Mouse (Mus musculus): ENCODE measurements around the gene Spty2d1. TPM values are rescaled to one million over a fixed set of nuclear protein-coding genes. Genes with fewer than 3 reads are reported as not detected.

The Spty2d1 gene
- polyA plus RNA-seq, 1 experiment from 2014 or later = 11.9 TPM

- H3K27ac ChIP-seq = no peak overlapping the region
- H3K36me3 ChIP-seq = no peaks in the 10 kb centered on the region
- peaks cover 9% of the 10 kb centered on the region; the same call in 1 of the 2 replicates for H3K27me3 ChIP-seq (ENCODE audit: low read depth, poor library complexity, severe bottlenecking)
- 88% methylated on average over 3 of the region's 3 CpGs for WGBS
- H3K4me1 ChIP-seq = peaks cover 11% of the 10 kb centered on the region
- DNase-seq (ENCODE audit: low spot score) = no peak
- no peaks in the 10 kb centered on the region for H3K9me3 ChIP-seq (replicated peaks)
- H3K4me3 ChIP-seq = no peak overlapping the region
These were observed 8.4 kb upstream of the Spty2d1 start for GRCm38 (mm10) chr7:47016602-47017001.

DNA sequence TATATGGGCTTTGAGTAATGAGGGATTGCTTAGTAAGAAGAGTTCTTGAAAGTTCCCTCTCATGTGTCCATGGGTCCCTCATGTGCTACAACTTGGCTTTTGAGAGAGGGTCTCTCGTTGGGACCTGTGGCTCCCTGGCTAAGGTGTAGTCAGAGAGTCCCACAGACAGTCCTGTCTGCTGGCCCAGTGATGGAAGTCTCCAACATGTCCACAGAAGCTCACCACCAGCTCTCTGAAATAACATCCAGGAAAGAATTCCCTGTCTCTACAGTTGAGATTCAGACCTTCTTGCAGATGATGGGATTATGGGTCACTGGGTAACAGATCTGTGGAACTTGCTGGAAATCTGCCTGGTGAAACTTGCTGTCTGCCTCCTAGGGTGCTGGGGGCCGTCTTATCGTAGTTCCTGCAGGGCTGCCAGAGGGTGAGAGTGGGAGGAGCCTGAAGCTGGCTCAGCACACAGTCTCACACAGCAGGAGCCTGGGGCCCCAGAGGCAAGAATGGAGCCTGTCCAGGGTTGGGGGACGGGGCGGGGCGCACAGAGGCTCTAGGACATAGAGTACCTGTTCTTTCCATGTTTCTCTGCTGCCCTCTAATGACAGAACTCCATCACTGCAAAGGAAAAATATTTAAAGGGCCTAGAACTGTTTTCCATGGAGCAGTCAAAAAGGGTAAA is 7.3 kb upstream of the Spty2d1 start:
- peaks cover 7% of the 10 kb centered on the region for H3K4me1 ChIP-seq
- DNase-seq (ENCODE audit: low spot score) = peak; percentile 80
- no peaks in the 10 kb centered on the region for H3K9me3 ChIP-seq (replicated peaks)
- WGBS = 9% methylated on average over 6 of the region's 6 CpGs
- no peaks in the 10 kb centered on the region for H3K36me3 ChIP-seq
- H3K27ac ChIP-seq = peak overlapping the region; percentile 72; the same call in 1 of the 2 replicates
- peaks cover 3% of the 10 kb centered on the region; the same call in 1 of the 2 replicates for H3K27me3 ChIP-seq (ENCODE audit: low read depth, poor library complexity, severe bottlenecking)
- peak overlapping the region; percentile 33 for H3K4me3 ChIP-seq

DNA sequence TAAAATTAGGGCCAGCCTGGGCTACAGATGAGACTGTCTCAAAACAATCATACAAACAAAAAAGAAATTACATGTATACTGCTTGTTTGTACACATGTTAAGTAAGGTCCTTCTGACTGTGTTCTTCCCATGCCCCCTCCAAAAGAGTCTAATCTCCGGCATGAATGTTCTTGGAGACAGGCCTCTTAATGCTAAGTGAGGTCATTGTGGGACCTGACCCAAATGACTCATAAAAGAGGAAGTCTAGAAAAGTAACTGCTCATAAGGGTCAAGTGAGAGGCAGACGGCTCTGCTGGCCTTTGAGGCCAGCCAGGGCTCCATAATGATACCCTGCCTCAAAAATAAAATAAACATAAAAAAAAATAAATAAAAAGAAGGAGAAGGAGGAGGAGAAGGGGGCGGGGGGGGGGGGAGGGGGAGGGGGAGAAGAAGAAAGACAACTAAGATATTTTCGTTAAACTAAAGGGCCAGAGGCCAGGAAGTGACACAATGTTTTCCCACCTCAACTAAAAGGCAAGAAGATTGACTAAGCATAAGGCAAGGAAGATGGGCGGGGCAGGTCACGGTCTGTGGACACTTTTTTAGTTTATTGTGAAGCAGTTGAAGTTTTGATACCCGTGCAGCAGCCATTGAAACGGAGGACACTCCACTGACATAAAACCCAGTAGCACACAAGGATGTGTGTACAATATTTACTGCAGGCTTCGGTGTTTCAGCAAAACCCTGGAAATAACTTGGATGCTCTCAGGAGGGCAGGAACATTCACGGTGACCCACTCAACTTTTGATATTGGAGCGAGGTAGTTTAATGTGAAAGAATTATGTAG is 6.6 kb upstream of the Spty2d1 start:
- Histone ChIP-seq H3K27ac (peak overlapping the region; percentile 72; the same call in 1 of the 2 replicates), H3K9me3 (replicated peaks) (no peaks in the 10 kb centered on the region), H3K4me1 (peaks cover 7% of the 10 kb centered on the region), H3K4me3 (no peak overlapping the region), H3K36me3 (no peaks in the 10 kb centered on the region), H3K27me3 (ENCODE audit: low read depth, poor library complexity, severe bottlenecking) (no peaks in the 10 kb centered on the region)
- no peak for DNase-seq (ENCODE audit: low spot score)
- 67% methylated on average over 11 of the region's 11 CpGs for WGBS

DNA sequence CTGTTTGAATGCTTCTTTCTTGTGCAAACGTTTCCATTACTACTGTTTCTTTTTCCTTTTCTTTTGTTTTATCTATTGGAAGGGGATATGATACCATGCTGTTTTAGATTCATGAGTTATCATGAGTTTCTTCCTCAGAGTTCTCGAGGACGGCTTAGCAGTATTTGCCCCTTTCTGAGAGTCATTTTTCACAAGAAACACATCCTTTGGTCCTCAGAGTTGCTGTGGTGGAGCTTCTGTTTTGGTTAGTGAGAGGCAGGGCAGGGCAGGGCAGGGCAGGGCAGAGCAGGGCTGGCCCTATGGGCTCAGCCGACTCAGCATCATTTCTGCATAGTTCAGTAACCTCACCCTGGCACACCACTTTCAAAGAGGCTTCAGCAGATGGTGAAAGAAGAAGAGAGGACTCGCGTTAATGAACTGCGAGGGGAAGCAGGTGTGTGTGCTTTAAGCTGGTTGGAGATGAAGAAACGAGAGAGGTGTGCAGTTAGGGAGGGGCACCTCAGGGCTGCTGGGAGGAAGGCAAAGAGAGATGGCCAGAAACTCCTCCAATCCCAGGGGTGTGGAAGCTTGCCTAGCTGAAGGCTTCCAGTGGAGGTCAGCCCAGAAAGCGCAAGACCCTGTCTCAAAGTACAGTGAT is 5.0 kb upstream of the Spty2d1 start:
- no peaks in the 10 kb centered on the region for H3K9me3 ChIP-seq (replicated peaks)
- no peaks in the 10 kb centered on the region for H3K27me3 ChIP-seq (ENCODE audit: low read depth, poor library complexity, severe bottlenecking)
- peaks cover 13% of the 10 kb centered on the region for H3K4me1 ChIP-seq
- H3K36me3 ChIP-seq = no peaks in the 10 kb centered on the region
- 45% methylated on average over 9 of the region's 9 CpGs for WGBS
- DNase-seq (ENCODE audit: low spot score) = no peak
- no peak overlapping the region for H3K27ac ChIP-seq
- H3K4me3 ChIP-seq = no peak overlapping the region

- H3K4me1 ChIP-seq = peaks cover 17% of the 10 kb centered on the region
- no peaks in the 10 kb centered on the region for H3K27me3 ChIP-seq (ENCODE audit: low read depth, poor library complexity, severe bottlenecking)
- peak overlapping the region; percentile 88 for H3K27ac ChIP-seq
- H3K9me3 ChIP-seq (replicated peaks) = no peaks in the 10 kb centered on the region
- no peak for DNase-seq (ENCODE audit: low spot score)
- no peaks in the 10 kb centered on the region for H3K36me3 ChIP-seq
- WGBS = under 1% methylated on average over 25 of the region's 25 CpGs
- peak overlapping the region; percentile 77 for H3K4me3 ChIP-seq
These were observed 418 bp downstream of the Spty2d1 start for GRCm38 (mm10) chr7:47007818-47008167.

DNA sequence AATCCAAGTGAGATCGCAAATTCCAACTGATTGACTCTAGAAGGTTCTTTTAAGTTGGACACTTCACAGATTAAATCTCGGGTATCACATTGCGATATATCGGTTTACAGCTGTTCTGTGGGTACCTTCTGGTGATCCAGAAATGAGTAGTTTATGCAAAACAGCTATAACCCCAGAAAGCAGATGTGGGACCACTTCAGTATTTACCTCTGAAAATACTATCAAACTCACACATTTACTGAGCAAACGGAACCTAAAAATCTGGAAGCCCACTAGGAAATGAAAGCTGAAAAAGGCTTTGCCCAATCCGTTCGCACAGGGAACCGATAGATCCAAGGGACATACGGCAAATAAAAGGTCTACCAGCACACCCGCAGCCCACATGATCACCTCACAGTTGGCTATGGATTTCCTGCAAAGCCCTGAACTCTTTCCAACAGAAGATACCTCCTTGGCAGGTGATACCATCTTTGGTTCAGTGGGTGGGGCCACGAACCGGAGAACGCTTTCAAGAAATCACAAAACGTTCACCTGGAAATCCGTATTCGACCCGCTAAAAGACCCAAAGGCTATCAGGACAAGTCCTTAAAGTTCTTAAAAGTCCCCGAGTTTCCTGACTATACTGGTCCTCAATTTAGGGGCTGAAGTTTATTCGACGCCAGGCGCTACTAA is 966 bp downstream of the Spty2d1 start:
- Histone ChIP-seq H3K27me3 (ENCODE audit: low read depth, poor library complexity, severe bottlenecking) (no peaks in the 10 kb centered on the region), H3K27ac (peak overlapping the region; percentile 88; the same call in 1 of the 2 replicates), H3K9me3 (replicated peaks) (no peaks in the 10 kb centered on the region), H3K4me3 (peak overlapping the region; percentile 77), H3K36me3 (no peaks in the 10 kb centered on the region), H3K4me1 (peaks cover 22% of the 10 kb centered on the region)
- no peak for DNase-seq (ENCODE audit: low spot score)
- 30% methylated on average over 21 of the region's 21 CpGs for WGBS

- peaks cover 11% of the 10 kb centered on the region for H3K36me3 ChIP-seq
- no peak for DNase-seq (ENCODE audit: low spot score)
- no peaks in the 10 kb centered on the region for H3K9me3 ChIP-seq (replicated peaks)
- 39% methylated on average over 3 of the region's 3 CpGs for WGBS
- H3K4me1 ChIP-seq = peaks cover 22% of the 10 kb centered on the region
- no peak overlapping the region for H3K27ac ChIP-seq
- H3K4me3 ChIP-seq = no peak overlapping the region
- H3K27me3 ChIP-seq (ENCODE audit: low read depth, poor library complexity, severe bottlenecking) = no peaks in the 10 kb centered on the region
These were observed 4.6 kb downstream of the Spty2d1 start for GRCm38 (mm10) chr7:47003411-47004115.

- peaks cover 17% of the 10 kb centered on the region for H3K4me1 ChIP-seq
- no peak overlapping the region for H3K4me3 ChIP-seq
- H3K36me3 ChIP-seq = peaks cover 28% of the 10 kb centered on the region
- no peak overlapping the region for H3K27ac ChIP-seq
- DNase-seq (ENCODE audit: low spot score) = no peak
- H3K27me3 ChIP-seq (ENCODE audit: low read depth, poor library complexity, severe bottlenecking) = no peaks in the 10 kb centered on the region
- H3K9me3 ChIP-seq (replicated peaks) = no peaks in the 10 kb centered on the region
- WGBS = 75% methylated on average over 4 of the region's 4 CpGs
These were observed 6.3 kb downstream of the Spty2d1 start for GRCm38 (mm10) chr7:47001900-47002275.

GRCm38 (mm10) chr7:47001125-47001899 is 6.9 kb downstream of the Spty2d1 start:
- Histone ChIP-seq H3K27ac (no peak overlapping the region), H3K9me3 (replicated peaks) (no peaks in the 10 kb centered on the region), H3K4me3 (no peak overlapping the region), H3K4me1 (peaks cover 12% of the 10 kb centered on the region; the same call in 1 of the 2 replicates), H3K36me3 (peaks cover 33% of the 10 kb centered on the region), H3K27me3 (ENCODE audit: low read depth, poor library complexity, severe bottlenecking) (no peaks in the 10 kb centered on the region)
- 87% methylated on average over 5 of the region's 5 CpGs for whole genome bisulfite sequencing
- no peak for DNase-seq (ENCODE audit: low spot score)

GRCm38 (mm10) chr7:47000644-47000983 is 7.6 kb downstream of the Spty2d1 start:
- Histone ChIP-seq H3K4me3 (no peak overlapping the region), H3K4me1 (peaks cover 12% of the 10 kb centered on the region; the same call in 1 of the 2 replicates), H3K27me3 (ENCODE audit: low read depth, poor library complexity, severe bottlenecking) (no peaks in the 10 kb centered on the region), H3K9me3 (replicated peaks) (no peaks in the 10 kb centered on the region), H3K36me3 (peaks cover 40% of the 10 kb centered on the region), H3K27ac (no peak overlapping the region)
- WGBS = 86% methylated on average over 3 of the region's 3 CpGs
- no peak for DNase-seq (ENCODE audit: low spot score)

DNA sequence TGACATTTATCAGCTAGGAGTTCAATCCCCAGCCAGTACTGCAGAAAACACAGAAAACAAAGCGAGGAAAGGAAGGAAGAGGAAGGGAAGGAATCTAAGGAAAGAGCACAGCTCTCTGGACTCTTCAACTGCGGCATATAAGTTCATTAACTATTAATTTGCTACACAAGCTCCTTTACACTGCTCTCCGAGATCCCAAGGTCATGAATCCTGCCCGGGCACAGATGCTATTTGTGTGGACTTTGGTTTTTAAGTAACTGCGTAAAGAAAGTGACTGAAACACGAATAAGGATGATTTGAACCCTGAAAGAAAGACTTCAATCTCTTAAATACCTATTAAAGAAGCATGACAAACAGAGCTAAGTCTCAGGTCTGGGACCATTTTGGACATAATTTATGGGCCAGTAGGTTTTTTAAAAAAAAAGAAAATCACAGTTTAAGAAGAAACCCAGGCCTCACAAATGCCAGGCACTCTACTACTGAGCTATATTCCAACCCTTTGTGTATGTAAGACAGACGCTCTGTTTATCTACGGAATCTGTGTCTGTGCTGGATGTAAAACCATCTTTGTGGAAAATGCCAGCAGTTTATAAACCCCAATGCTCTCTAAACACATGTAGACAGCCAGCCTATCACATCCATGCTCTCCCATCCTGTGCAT is 8.1 kb downstream of the Spty2d1 start:
- Histone ChIP-seq H3K36me3 (peaks cover 45% of the 10 kb centered on the region), H3K4me1 (peaks cover 12% of the 10 kb centered on the region; the same call in 1 of the 2 replicates), H3K4me3 (no peak overlapping the region), H3K27ac (no peak overlapping the region), H3K27me3 (ENCODE audit: low read depth, poor library complexity, severe bottlenecking) (no peaks in the 10 kb centered on the region), H3K9me3 (replicated peaks) (no peaks in the 10 kb centered on the region)
- DNase-seq (ENCODE audit: low spot score) = no peak
- WGBS = 90% methylated on average over 8 of the region's 8 CpGs

All from limb, embryonic 10.5 days (tissue).